Mouse (Mus musculus): ENCODE measurements around the gene Bckdk.
A peak's percentile ranks its signal among the peaks of the same experiment; 100 is the strongest.
"Not testable (repeated sequence)": the region's sequence is repeated elsewhere in the genome, so short reads cannot be mapped to it uniquely, and the experiment has no call there.

The Bckdk gene

GRCm38 (mm10) chr7:127895891-127896290 is 8.0 kb upstream of the Bckdk start:
- DNase-seq (ENCODE audit: low spot score in 2 of 2): not testable (repeated sequence)

- DNase-seq (ENCODE audit: low spot score in 2 of 2): peak; percentile 55 to 75
Measured at GRCm38 (mm10) chr7:127896384-127896783, 7.5 kb upstream of the Bckdk start.

GRCm38 (mm10) chr7:127897542-127897941 is 6.3 kb upstream of the Bckdk start:
- no peak for DNase-seq (ENCODE audit: low spot score in 2 of 2)

- DNase-seq (ENCODE audit: low spot score in 2 of 2): peak in 1 of 2 experiments; percentile 38
Measured at GRCm38 (mm10) chr7:127898179-127898956, 5.5 kb upstream of the Bckdk start.

- DNase-seq (ENCODE audit: low spot score in 2 of 2): no peak
Measured at GRCm38 (mm10) chr7:127899997-127900396, 3.9 kb upstream of the Bckdk start.

- DNase-seq (ENCODE audit: low spot score in 2 of 2): no peak
Measured at GRCm38 (mm10) chr7:127901772-127902171, 2.1 kb upstream of the Bckdk start.

- DNase-seq (ENCODE audit: low spot score in 2 of 2): no peak
Measured at GRCm38 (mm10) chr7:127907939-127908338, 4.1 kb downstream of the Bckdk start.

- no peak for DNase-seq (ENCODE audit: low spot score in 2 of 2)
Measured at GRCm38 (mm10) chr7:127908656-127909055, 4.8 kb downstream of the Bckdk start.

- peak; percentile 84 to 86 for DNase-seq (ENCODE audit: low spot score in 2 of 2)
Measured at GRCm38 (mm10) chr7:127912190-127912871, 8.4 kb downstream of the Bckdk start, which contains the start of gene Kat8. Gene Kat8 (plus strand): TSS chr7:127912516.

GRCm38 (mm10) chr7:127912938-127913337 is 9.1 kb downstream of the Bckdk start:
- no peak for DNase-seq (ENCODE audit: low spot score in 2 of 2)

GRCm38 (mm10) chr7:127915293-127915692 is 11.4 kb downstream of the Bckdk start:
- no peak for DNase-seq (ENCODE audit: low spot score in 2 of 2)

GRCm38 (mm10) chr7:127918203-127918602 is 14.3 kb downstream of the Bckdk start:
- DNase-seq (ENCODE audit: low spot score in 2 of 2): peak; percentile 31 to 65

- peak in 1 of 2 experiments; percentile 41 for DNase-seq (ENCODE audit: low spot score in 2 of 2)
Measured at GRCm38 (mm10) chr7:127919290-127919689, 15.4 kb downstream of the Bckdk start.

- DNase-seq (ENCODE audit: low spot score in 2 of 2): no peak
Measured at GRCm38 (mm10) chr7:127921516-127921915, 17.6 kb downstream of the Bckdk start.

GRCm38 (mm10) chr7:127922451-127923275 is 18.8 kb downstream of the Bckdk start:
- peak; percentile 32 to 61 for DNase-seq (ENCODE audit: low spot score in 2 of 2)

- DNase-seq (ENCODE audit: low spot score in 2 of 2): no peak
Measured at GRCm38 (mm10) chr7:127923714-127924113, 19.8 kb downstream of the Bckdk start.

GRCm38 (mm10) chr7:127925252-127925651 is 21.4 kb downstream of the Bckdk start:
- DNase-seq (ENCODE audit: low spot score in 2 of 2): no peak

- no peak for DNase-seq (ENCODE audit: low spot score in 2 of 2)
Measured at GRCm38 (mm10) chr7:127926066-127926465, 22.2 kb downstream of the Bckdk start.

- DNase-seq (ENCODE audit: low spot score in 2 of 2): no peak
Measured at GRCm38 (mm10) chr7:127926846-127927245, 23.0 kb downstream of the Bckdk start.

- DNase-seq (ENCODE audit: low spot score in 2 of 2): no peak
Measured at GRCm38 (mm10) chr7:127927726-127928125, 23.8 kb downstream of the Bckdk start.

- DNase-seq (ENCODE audit: low spot score in 2 of 2): no peak
Measured at GRCm38 (mm10) chr7:127928596-127928995, 24.7 kb downstream of the Bckdk start.

- DNase-seq (ENCODE audit: low spot score in 2 of 2): no peak
Measured at GRCm38 (mm10) chr7:127929923-127930322, 26.0 kb downstream of the Bckdk start, which contains the start of gene Prss8. Gene Prss8 (minus strand): TSS chr7:127930104.

Data from natural killer cell, adult 2 months (primary cell).